Mouse (Mus musculus) liver, adult (tissue): ENCODE measurements around the gene Tmtc1.

Source experiments
- GATA4 ChIP-seq: IDR thresholded peaks from 2 replicates; pipeline ENCODE4 v1.6.1; 2014; ENCODE audit warnings: mild to moderate bottlenecking, low read length; ENCODE audit not compliant: insufficient replicate concordance

Gene Tmtc1

DNA sequence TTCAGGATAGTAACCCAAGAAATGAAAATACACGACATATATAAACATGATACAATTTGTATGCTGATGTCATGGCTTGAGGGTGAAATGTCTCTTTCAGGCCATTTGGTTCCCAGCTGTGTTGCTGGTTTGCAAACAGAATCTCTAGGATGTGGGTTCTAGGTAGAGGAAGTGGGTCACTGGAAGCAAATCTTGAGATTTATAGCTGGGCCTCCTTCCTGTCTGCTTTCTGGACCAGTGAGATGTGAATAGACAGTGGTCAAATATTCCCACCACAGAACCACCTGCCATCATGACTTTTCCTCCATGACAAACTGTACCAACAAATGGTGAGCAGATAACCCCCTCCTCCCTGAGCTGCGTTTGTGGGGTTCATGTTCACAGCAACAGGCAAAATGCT is 186.4 kb downstream of the Tmtc1 start:
- TF ChIP-seq GATA4: no peak

DNA sequence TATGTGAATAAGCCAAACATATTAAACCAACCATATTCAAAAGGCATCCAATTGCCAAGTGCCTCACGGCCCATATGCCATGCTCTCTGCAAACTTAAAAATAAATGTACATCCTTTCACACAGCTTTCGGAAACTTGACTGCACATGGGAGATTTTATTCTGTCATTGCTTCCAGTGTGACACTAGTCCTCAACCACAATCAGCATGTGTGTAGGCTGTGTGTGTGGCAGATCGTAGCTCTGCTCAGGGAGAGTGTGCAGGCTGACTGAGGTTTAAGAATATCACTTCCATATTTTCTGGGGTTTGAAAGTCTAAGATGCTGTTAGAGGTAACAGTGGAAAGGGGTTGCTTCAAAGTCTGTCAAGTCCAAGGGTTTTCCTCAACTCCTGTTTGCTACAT is 188.1 kb downstream of the Tmtc1 start:
- TF ChIP-seq GATA4: no peak

DNA sequence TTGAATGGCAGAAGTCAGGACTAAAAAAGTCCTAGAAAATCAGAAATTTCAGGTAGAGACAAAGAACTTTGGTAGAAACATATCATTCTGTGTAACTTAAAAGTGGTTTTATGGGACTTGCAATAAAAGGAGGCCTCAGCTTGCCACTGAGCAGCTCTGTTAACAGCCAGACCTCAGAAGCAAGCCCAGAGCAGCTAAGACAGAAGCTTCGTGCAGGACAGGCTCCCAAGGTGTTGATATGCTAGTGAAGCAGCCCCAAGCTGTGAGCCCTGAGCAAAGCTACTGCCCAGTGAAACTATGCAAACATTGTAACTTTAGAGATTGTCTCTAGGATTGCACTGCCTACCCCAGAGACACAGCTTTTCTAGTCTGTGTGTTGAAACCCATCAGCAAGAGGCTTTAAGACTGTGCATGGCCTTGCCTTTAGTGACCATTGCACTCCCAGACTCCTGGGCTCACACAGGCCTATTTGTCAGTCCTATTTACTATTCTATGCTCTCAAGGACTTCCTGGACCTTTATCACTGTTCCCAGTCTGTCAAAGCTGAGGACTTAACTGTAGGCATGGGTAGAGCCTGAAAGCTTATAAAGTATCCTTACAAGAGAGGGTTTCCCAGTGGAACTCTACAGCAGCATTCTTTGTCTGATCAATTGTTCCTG is 188.7 kb downstream of the Tmtc1 start:
- no peak for TF ChIP-seq GATA4

DNA sequence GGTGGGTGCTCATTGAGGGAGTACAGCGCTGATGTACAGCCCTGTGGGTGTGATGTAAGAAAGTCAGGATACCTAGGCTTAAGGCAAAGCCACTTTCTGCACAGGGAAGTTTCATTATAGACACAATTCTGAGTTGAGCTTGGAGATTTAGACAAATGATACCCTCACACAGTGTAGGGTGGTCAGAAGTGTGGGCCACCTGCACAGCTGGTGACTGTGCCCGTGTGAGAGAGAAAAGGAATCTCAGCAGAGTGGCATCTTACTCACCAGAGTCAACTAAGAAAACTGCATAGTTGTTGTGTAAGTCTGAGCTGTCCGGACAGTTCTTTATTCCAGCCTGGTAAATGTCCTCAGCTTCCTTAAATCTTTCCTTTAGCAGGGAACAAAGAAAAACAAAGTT is 195.0 kb downstream of the Tmtc1 start:
- no peak for TF ChIP-seq GATA4

DNA sequence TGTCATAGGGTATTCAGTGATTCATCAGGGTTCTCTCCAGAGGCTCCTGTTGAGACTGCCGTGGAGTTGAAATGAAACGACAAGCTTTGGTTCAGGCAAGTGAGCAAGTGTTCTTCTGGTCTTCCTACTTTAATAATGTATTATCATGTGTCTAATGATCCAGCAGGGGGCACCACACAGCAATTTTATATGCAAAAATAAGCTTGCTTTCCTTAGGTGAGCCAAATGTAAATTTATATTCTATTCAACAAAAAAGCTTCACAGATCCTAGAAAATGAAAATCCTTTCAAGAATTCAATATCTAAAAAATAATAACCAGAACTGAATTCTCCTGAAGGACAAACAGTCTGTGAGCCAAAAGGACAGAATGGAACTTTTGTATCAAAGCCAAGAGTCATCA is 195.6 kb downstream of the Tmtc1 start:
- no peak for TF ChIP-seq GATA4

DNA sequence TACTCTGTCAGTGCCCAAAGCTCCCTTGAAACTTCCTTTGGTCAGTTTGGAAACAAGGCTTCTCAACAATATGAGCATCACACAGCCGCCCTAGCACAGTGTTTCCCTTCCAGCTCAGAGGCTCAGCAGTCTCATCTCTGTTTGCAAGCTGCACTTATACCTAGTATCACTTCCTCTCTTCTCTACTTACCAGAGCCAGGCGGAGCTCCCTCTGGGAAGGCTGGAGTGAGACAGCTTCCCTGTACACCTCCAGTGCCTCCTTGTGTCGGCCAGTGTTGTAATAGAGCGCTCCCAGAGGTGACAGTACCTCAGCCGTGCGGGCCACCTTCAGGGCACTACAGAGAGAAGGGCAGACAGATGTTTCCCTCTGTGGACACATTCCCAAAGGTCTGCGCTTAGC is 197.6 kb downstream of the Tmtc1 start:
- TF ChIP-seq GATA4: no peak

DNA sequence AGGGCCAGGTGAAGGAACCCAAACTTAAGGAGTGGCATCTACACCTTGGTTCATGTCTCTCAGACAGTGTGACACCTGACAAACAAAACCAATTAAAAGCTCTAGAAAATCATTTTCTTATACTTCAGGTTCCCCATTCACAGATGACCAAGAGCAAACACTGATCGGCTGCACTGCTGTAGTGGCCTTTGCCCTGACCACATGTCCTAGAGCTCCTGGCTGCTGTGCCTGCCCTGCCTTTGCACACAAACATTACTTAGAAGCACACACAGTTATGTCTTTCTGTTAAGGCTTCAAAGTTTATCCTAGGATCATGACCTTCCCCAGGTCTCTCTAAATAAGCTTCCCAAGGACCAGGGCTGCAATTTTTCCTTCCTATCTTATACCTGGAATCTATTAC is 199.4 kb downstream of the Tmtc1 start:
- no peak for TF ChIP-seq GATA4

DNA sequence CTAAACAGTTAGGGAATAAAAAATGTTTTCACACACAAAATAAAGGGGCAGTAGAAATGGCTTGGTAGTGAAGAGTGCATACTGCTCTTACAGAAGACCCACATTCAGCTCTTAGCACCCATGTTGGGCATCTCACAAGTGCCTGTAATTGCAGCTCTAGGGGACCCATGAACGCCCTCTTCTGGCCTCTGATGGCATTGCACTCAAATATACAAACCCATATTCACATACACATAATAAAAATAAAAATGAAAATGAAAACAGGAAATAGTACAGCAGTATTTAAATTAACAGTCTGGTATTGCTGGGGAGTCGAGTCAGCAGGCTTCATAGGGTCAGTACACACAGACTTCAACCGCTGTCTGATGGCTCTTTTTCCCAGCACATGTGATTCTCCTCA is 201.9 kb downstream of the Tmtc1 start:
- no peak for TF ChIP-seq GATA4

DNA sequence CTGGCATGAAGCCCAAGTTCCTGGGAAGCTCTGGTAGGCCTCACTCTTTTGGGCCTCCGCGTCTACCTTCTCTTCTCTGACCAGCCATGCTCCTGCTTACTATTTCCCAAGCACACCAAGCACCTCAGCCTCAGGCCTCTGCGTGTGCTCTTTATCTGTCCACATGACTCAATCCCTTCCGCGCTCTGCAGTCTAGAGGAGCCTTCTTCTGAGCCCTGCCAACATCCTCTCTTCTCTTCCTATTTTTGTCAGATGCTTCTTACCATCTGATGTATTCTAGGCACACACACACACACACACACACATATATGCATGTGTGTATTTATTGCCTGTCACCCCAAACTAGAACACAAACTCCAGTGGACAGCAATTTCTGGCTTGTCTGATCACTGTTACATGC is 202.5 kb downstream of the Tmtc1 start:
- no peak for TF ChIP-seq GATA4

DNA sequence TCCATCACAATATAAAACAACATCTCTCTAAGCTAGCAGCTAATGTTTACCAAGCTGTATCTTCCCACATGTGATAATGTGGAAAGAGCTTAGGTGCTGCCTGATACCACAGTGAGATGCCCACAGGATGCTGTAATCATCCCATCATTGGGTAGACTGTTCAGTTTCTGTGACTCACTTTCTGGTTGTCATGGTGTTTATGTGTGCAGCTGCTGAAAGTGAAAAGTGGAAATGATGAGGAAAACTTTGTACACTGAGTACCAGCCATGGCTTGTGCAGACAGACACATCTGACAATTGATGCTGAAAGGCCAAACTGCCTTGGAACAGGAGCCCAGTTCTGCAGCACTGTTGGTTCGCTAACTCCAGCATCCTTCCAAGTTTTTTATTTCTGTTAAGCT is 204.9 kb downstream of the Tmtc1 start:
- TF ChIP-seq GATA4: no peak

DNA sequence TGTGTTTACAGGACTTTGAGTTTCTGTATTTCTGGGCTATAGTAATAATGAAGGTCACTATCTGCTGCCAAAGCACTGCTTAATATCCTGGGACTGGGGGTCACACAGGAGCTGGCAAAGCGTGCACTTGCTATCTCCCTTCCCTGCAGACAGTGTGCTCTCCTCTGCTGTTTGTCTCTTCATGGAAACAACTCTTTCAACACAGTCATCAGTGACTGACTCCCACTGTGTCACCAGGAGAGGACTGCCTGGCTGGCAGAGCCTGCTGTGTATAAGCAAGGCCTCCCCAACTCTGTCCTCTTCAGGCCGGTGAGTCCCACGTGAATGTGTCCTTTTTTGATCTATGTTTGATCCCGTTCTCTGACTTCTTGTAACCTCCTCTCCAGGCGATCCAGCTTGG is 206.7 kb downstream of the Tmtc1 start:
- no peak for TF ChIP-seq GATA4

DNA sequence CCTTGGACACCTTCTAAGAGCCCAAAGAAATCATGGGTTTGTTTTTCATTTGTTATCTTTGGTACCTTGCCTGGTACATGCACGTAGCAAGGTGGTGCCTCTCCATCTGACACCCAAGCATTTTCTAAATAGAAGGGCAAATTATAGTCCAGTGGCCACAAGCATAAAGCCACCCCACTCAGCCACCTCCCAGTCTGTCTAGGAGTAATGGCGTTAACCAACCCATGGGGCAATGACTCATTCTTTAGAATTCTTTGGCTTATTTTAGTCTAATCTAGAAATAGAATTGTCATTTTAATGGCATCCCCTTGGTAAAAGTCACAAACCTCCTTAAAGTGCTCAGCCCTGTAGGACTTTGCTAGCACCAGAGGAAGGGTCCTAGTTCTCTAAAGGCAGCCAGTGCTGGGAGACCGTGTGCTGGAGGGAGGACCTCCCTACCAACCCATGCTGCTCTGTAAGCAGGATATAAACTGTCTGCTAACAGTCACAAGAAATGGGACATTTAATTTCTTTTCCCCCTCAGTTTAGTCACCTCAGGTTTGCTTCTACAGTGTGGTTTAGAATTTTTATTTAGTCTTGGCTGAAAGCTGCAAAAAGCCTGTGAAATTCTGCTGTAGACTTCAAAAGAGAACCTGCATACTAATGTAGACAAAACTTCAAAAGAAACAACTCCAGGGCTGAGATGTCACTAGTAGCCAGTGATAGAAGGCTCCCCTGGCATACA is 209.9 kb downstream of the Tmtc1 start:
- no peak for TF ChIP-seq GATA4

DNA sequence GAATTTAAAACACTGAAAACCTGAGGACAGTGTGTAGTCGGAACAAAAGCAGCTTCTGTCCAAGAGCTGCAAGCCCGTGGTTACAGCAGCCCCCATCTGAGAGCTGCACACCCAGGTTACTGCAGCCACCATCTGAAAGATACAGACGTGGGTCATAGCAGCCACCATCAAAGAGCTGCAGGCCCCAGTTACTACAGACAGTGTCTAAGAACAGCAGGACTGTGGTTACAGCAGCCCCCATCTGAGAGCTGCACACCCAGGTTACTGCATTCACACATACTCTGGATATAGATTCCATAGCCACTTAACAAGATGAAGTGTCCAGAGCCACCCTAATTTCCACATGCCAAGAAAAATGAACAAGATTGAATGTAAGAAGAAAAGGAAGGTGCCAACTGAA is 216.6 kb downstream of the Tmtc1 start:
- no peak for TF ChIP-seq GATA4

DNA sequence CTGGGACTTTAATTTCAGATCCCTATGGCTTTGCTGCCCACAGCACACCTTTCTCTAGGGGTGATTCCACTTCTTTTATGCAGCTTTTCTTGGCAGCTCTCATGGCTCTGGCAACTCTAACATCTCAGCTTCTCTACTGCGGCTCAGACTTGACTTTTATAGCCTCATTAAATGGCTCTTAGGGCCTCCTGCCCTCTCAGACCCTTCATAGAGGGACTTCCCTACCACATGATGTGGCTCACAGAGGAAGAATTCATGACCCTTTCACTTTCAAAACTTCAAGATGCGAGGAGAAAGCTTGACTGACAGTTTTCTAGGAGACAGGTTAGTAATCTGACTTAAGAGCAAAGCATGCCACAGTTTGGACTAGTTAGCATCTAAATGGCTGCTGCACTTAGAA is 221.5 kb downstream of the Tmtc1 start:
- no peak for TF ChIP-seq GATA4

DNA sequence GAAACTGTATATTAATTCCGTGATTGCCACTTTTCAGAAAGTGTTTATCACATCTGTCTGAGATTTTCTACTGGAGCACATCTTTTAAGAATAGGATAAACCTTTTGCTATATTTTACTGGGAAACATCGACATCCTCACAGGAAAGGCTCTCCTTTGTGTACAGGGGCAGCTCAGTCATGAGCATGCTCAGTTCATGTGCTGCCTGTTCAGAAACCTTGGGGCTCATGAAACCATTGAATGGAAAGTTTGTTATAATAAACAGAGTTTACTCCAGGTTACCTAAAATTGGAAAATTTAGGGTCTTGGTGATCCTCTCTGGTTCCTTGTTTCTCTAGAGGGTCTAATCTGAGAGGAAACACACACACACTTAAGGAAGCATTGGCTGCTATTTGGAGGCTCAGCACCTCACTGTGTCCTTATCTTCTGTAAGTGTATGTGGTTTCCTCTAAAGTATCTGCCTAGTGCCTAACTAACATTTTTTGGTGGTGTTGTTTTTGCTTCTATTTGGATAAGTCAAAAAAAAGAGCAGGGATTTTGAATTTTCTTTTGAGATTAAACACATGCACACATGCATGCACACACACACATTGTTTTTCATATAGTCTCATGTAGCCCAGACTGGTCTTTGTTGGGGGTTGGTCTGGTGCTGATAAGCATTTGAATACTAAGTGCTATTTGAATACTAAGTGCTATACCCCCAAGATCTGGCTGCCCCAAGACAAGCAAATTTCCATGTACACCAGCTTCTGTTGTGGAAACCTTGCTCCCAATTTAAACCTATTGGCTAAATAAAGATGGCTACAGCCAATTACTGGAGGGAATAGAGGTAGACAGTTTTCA is 225.7 kb downstream of the Tmtc1 start:
- TF ChIP-seq GATA4: no peak

DNA sequence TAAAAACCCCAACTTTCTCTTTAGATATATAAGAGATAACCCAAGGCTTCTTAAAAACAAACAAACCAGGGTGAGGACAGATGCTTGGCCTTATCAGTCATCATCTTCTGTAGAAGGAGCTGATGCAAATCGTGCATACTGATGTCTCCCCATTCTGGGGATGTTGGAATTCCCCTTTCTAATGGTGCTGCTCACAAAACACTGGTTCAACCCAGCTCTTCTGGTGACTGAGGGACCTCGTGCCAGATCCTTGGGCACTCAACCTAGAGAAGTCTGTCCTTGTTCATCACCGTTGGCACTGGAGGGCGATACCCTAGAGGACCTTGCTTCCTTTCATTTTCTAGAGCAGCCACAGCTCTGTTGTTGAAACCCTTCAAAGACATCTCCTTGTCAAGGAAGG is 227.4 kb downstream of the Tmtc1 start:
- TF ChIP-seq GATA4: no peak
